14 mouse cellular contexts compared by ENCODE assay signal in the genomic region with DNA sequence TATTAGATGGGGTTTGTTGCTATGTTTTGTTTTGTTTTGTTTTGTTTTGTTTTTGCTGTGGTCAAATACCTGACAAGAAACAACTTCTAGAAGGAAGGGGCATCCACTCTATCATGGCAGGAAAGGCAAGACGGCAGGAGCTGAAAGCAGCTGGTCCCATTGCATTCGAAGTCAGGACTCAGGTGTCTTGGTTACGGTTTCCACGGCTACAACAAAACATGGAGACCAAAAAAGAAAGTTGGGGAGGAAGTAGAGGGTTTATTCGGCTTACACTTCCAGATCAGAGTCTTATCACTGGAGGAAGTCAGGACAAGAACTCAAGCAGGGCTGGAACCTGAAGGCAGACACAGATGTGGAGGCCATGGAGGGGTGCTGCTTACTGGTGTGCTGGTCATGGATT.
"Had no signal": no experiment of that assay in that cellular context is flagged by ENCODE, and none has a peak within 500 bp of the region (broad histone marks: within the 10 kb centered on the region; RNA-seq: fewer than 3 reads in every experiment).

No protein-coding gene starts in this region.

- ATAC-seq: liver, postnatal 0 days; lung, postnatal 0 days had no signal

- DNase-seq: kidney, adult 2 months; kidney, postnatal 14 days; kidney, postnatal 4 days; left cerebral cortex, postnatal 4 days; liver, postnatal 0 days; lung, embryonic 14.5 days; midbrain, embryonic 14.5 days; right cerebral cortex, postnatal 14 days; right cerebral cortex, postnatal 4 days; thymus, adult 18-20 months; thymus, postnatal 36 days had no signal

- H3K36me3 ChIP-seq: limb, embryonic 12.5 days; limb, embryonic 15.5 days had no signal

- H3K9me3 ChIP-seq: limb, embryonic 12.5 days; limb, embryonic 15.5 days had no signal

- H3K4me3 ChIP-seq: limb, embryonic 12.5 days; limb, embryonic 15.5 days had no signal
